Comparison of ENCODE assay signal across 8 mouse cellular contexts in genomic region chr11:52374340-52374739, GRCm38 (mm10). TPM values are rescaled to one million over a fixed set of nuclear protein-coding genes. Genes with fewer than 3 reads are reported as not detected.
DNase-seq lines count a peak whose midpoint lies in the region; ATAC-seq and TF ChIP-seq lines count a peak whose summit lies in the region.

No protein-coding gene starts in this region.

- no peak overlapping the region for H3K27ac ChIP-seq in forebrain, embryonic 10.5 days
- no peak overlapping the region for H3K27ac ChIP-seq in forebrain, embryonic 13.5 days
- H3K27ac ChIP-seq in bone marrow, adult 2 months (ENCODE audit: control insufficient read depth, insufficient read depth, low read depth, low read length, poor library complexity): no peak overlapping the region
- no peak overlapping the region for H3K27ac ChIP-seq in stomach, postnatal 0 days (replicated peaks)

- H3K27me3 ChIP-seq in forebrain, embryonic 10.5 days (ENCODE audit: poor library complexity, severe bottlenecking): no peaks in the 10 kb centered on the region
- no peaks in the 10 kb centered on the region for H3K27me3 ChIP-seq in forebrain, embryonic 13.5 days
- no peaks in the 10 kb centered on the region for H3K27me3 ChIP-seq in C2C12 (ENCODE audit: control insufficient read depth, insufficient read depth, insufficient read length)
- no peaks in the 10 kb centered on the region for H3K27me3 ChIP-seq in stomach, postnatal 0 days (ENCODE audit: control insufficient read depth, insufficient read depth, low read length)

- WGBS in forebrain, embryonic 10.5 days: 74% methylated on average over 6 of the region's 6 CpGs
- WGBS in forebrain, embryonic 13.5 days: 68% methylated on average over 6 of the region's 6 CpGs
- 64% methylated on average over 6 of the region's 6 CpGs for WGBS in bone marrow, adult 2 months
- 67% methylated on average over 6 of the region's 6 CpGs for WGBS in stomach, postnatal 0 days

- H3K9me3 ChIP-seq in forebrain, embryonic 10.5 days: no peaks in the 10 kb centered on the region
- H3K9me3 ChIP-seq in forebrain, embryonic 13.5 days (replicated peaks): no peaks in the 10 kb centered on the region
- no peaks in the 10 kb centered on the region for H3K9me3 ChIP-seq in stomach, postnatal 0 days (ENCODE audit: control insufficient read depth, low read length)

- peaks cover 59% of the 10 kb centered on the region for H3K79me3 ChIP-seq in C2C12 (ENCODE audit: low read depth)

- H3K79me2 ChIP-seq in C2C12 (ENCODE audit: control insufficient read depth, insufficient read depth): peaks cover 89% of the 10 kb centered on the region

- no peak overlapping the region for H3K4me3 ChIP-seq in forebrain, embryonic 10.5 days
- no peak overlapping the region for H3K4me3 ChIP-seq in forebrain, embryonic 13.5 days
- no peak overlapping the region for H3K4me3 ChIP-seq in C2C12 (ENCODE audit: insufficient read depth, poor library complexity, severe bottlenecking)
- H3K4me3 ChIP-seq in bone marrow, adult 2 months (replicated peaks; ENCODE audit: control insufficient read depth, low read depth, low read length): no peak overlapping the region
- H3K4me3 ChIP-seq in stomach, postnatal 0 days (ENCODE audit: low read depth, low read length): no peak overlapping the region

- DNase-seq in forebrain, embryonic 10.5 days (ENCODE audit: extremely low spot score, low spot score): peak; percentile 41
- DNase-seq in gastrocnemius, postnatal 4 days (ENCODE audit: low spot score in 2 of 2): peak; percentile 41 to 64
- DNase-seq in kidney, postnatal 14 days: peak; percentile 69
- peak; percentile 65 for DNase-seq in stomach, postnatal 0 days (ENCODE audit: low spot score)

- no peak for TF ChIP-seq POLR2A in bone marrow, adult 2 months (IDR thresholded peaks at IDR 0.05; ENCODE audit: borderline replicate concordance, control insufficient read depth, low read depth, low read length)

- peak; percentile 63 for TF ChIP-seq CTCF in C2C12 (IDR thresholded peaks at IDR 0.05; ENCODE audit: control insufficient read depth, insufficient read depth, insufficient read length)
- peak; percentile 97 for TF ChIP-seq CTCF in bone marrow, adult 2 months (IDR thresholded peaks at IDR 0.05; ENCODE audit: control insufficient read depth, insufficient read depth, low read length)
- TF ChIP-seq CTCF in stomach, postnatal 0 days (IDR thresholded peaks at IDR 0.05; ENCODE audit: low read depth): peak; percentile 90

- ATAC-seq in forebrain, embryonic 13.5 days: no peak
- ATAC-seq in monocyte, adult 5-6 weeks (replicated peaks; ENCODE audit: insufficient number of reproducible peaks, low FRiP score, low TSS enrichment, poor library complexity, severe bottlenecking): peak; percentile 76
- peak; percentile 30; the same call in 1 of the 2 replicates for ATAC-seq in stomach, postnatal 0 days (ENCODE audit: low FRiP score, low TSS enrichment)

- H3K9ac ChIP-seq in forebrain, embryonic 13.5 days: no peak overlapping the region
- H3K9ac ChIP-seq in stomach, postnatal 0 days (ENCODE audit: low read length): peak overlapping the region; percentile 13; the same call in 1 of the 2 replicates

- H3K4me2 ChIP-seq in forebrain, embryonic 13.5 days: no peak overlapping the region
- no peak overlapping the region for H3K4me2 ChIP-seq in stomach, postnatal 0 days (replicated peaks; ENCODE audit: low read depth)

- TF ChIP-seq EP300 in stomach, postnatal 0 days (optimal IDR thresholded peaks at IDR 0.05): no peak

- no peak overlapping the region for H3ac ChIP-seq in C2C12 (ENCODE audit: control insufficient read depth, insufficient read length, low read depth)

- H3K4me1 ChIP-seq in forebrain, embryonic 10.5 days: 0 out of 2 replicates have a peak, but pooled peaks cover under 1% of the 10 kb centered on the region
- H3K4me1 ChIP-seq in forebrain, embryonic 13.5 days: peaks cover 13% of the 10 kb centered on the region
- no peaks in the 10 kb centered on the region for H3K4me1 ChIP-seq in bone marrow, adult 2 months (ENCODE audit: control insufficient read depth, insufficient read depth, low read length)
- H3K4me1 ChIP-seq in stomach, postnatal 0 days (replicated peaks; ENCODE audit: control insufficient read depth, insufficient read depth): 0 out of 2 replicates have a peak, but pooled peaks cover 2% of the 10 kb centered on the region

- peaks cover 58% of the 10 kb centered on the region for H3K36me3 ChIP-seq in forebrain, embryonic 10.5 days (replicated peaks)
- peaks cover 48% of the 10 kb centered on the region for H3K36me3 ChIP-seq in forebrain, embryonic 13.5 days (ENCODE audit: poor library complexity, severe bottlenecking)
- H3K36me3 ChIP-seq in C2C12 (ENCODE audit: control insufficient read depth, insufficient read depth): peaks cover 60% of the 10 kb centered on the region
- H3K36me3 ChIP-seq in stomach, postnatal 0 days (ENCODE audit: control insufficient read depth, insufficient read depth, low read length): peaks cover 14% of the 10 kb centered on the region; the same call in 1 of the 2 replicates

TF ChIP-seq in C2C12, 6 proteins besides CTCF, POLR2A, EP300 and RAD21:
- TF ChIP-seq MAX (IDR thresholded peaks at IDR 0.05) (no peak), USF1 (IDR thresholded peaks at IDR 0.05; ENCODE audit: low read depth) (no peak), MYOD1 (IDR thresholded peaks at IDR 0.05; ENCODE audit: control insufficient read depth, insufficient read length, low read depth) (no peak), MYOG (IDR thresholded peaks at IDR 0.05; ENCODE audit: control insufficient read depth, extremely low read depth, insufficient read length) (no peak), CEBPB (IDR thresholded peaks at IDR 0.05; ENCODE audit: low read depth) (no peak)
TF ChIP-seq in C2C12: peak in this region for 0.

RNA-seq across cellular contexts. Expression of gene Vdac1, which starts 13.7 kb away (rescaled TPM):
- polyA plus RNA-seq in forebrain, embryonic 10.5 days (2016; fragmentation: Nextera tagmentation; extraction: Ambion mirVana): 214 and 224 TPM in 2 replicates
- polyA plus RNA-seq in forebrain, embryonic 13.5 days (2015; fragmentation: Nextera tagmentation; extraction: Ambion mirVana): 233 and 254 TPM in 2 replicates
- 296 TPM for polyA plus RNA-seq in C2C12 (2012; fragmentation: generic; extraction: Trizol)
- 68.5 and 89.4 TPM in 2 replicates for polyA plus RNA-seq in bone marrow, adult 2 months (2011; ENCODE audit: insufficient read depth, insufficient read length, low replicate concordance, missing spikeins)
- 100 to 1,000 TPM; 797 to 932 TPM for total RNA-seq in gastrocnemius, postnatal 4 days (2021)
- 58.8 to 66.7 TPM (median 64.5 TPM) in 3 replicates for total RNA-seq in monocyte, adult 5-6 weeks (2017)
- 189 and 193 TPM in 2 replicates for polyA plus RNA-seq in stomach, postnatal 0 days (2015; fragmentation: Nextera tagmentation; extraction: Ambion mirVana)

RNA-seq across cellular contexts. Expression of gene 9530068E07Rik, which starts 21.9 kb away (rescaled TPM):
- polyA plus RNA-seq in forebrain, embryonic 10.5 days (2016; fragmentation: Nextera tagmentation; extraction: Ambion mirVana): 161 and 165 TPM in 2 replicates
- 112 and 121 TPM in 2 replicates for polyA plus RNA-seq in forebrain, embryonic 13.5 days (2015; fragmentation: Nextera tagmentation; extraction: Ambion mirVana)
- 111 TPM for polyA plus RNA-seq in C2C12 (2012; fragmentation: generic; extraction: Trizol)
- 13.4 and 29.2 TPM in 2 replicates for polyA plus RNA-seq in bone marrow, adult 2 months (2011; ENCODE audit: insufficient read depth, insufficient read length, low replicate concordance, missing spikeins)
- 100 to 1,000 TPM in 1 of 2 experiments, 10 to 100 TPM in 1; 97.0 to 100 TPM for total RNA-seq in gastrocnemius, postnatal 4 days (2021)
- 65.4 to 88.6 TPM (median 68.4 TPM) in 3 replicates for total RNA-seq in monocyte, adult 5-6 weeks (2017)
- polyA plus RNA-seq in stomach, postnatal 0 days (2015; fragmentation: Nextera tagmentation; extraction: Ambion mirVana): 104 and 115 TPM in 2 replicates
